Mouse (Mus musculus) forebrain, embryonic 16.5 days (tissue): ENCODE data around the gene Tmem269. TPM values are rescaled to one million over a fixed set of nuclear protein-coding genes. Genes with fewer than 3 reads are reported as not detected.

Experiments
- ATAC-seq: fragments of 200-750 bp; cut with Nextera tagmentation; 2 replicates; pipeline ENCODE4 v1.8.0; 2017; ENCODE audit warnings: mild to moderate bottlenecking, moderate library complexity
- H3K27ac ChIP-seq: fragments of 300-500 bp; sonication (generic); 2 replicates; pipeline ENCODE4 v1.5.1; 2014; ENCODE audit warnings: low read length, control low read depth
- H3K27me3 ChIP-seq: fragments of 300-500 bp; sonication (generic); replicated peaks from 2 replicates; pipeline ENCODE4 v1.6.1; 2014; ENCODE audit warnings: low read length; ENCODE audit not compliant: control insufficient read depth, insufficient read depth
- H3K36me3 ChIP-seq: fragments of 300-500 bp; sonication (generic); 2 replicates; pipeline ENCODE4 v1.6.1; 2014; ENCODE audit not compliant: control insufficient read depth, insufficient read depth
- H3K4me1 ChIP-seq: fragments of 300-500 bp; sonication (generic); replicated peaks from 2 replicates; pipeline ENCODE4 v1.6.1; 2014; ENCODE audit warnings: low read length; ENCODE audit not compliant: control insufficient read depth, insufficient read depth
- H3K4me2 ChIP-seq: fragments of 300-500 bp; sonication (generic); 2 replicates; pipeline ENCODE4 v1.6.1; 2014; ENCODE audit warnings: mild to moderate bottlenecking, low read length, control low read depth
- H3K4me3 ChIP-seq: fragments of 300-500 bp; sonication (generic); replicated peaks from 2 replicates; pipeline ENCODE4 v1.5.1; 2014; ENCODE audit warnings: mild to moderate bottlenecking, low read length, control low read depth
- H3K9ac ChIP-seq: fragments of 300-500 bp; sonication (generic); replicated peaks from 2 replicates; pipeline ENCODE4 v1.6.1; 2014; ENCODE audit warnings: low read depth, low read length, control low read depth
- H3K9me3 ChIP-seq: fragments of 300-500 bp; sonication (generic); 2 replicates; pipeline ENCODE4 v1.6.1; 2016; ENCODE audit warnings: low read length; ENCODE audit not compliant: control insufficient read depth
- WGBS: fragments of 180-500 bp; shearing (Covaris S2); extraction: QIAGEN DNeasy Blood & Tissue Kit; methylation state at CpG from one replicate; pipeline ENCODE4 v1.1.7; 2014; 5-methylcytosine and 5-hydroxymethylcytosine counted together
- polyA plus RNA-seq: library from polyadenylated mRNA; unstranded; fragments of >200 nt; fragmentation: Nextera tagmentation; extraction: Ambion mirVana; gene quantifications from 2 replicates; pipeline ENCODE4 v1.2.1, GENCODE M21; 2015

Gene Tmem269
- polyA plus RNA-seq: 0.39 and 0.49 TPM in 2 replicates

DNA sequence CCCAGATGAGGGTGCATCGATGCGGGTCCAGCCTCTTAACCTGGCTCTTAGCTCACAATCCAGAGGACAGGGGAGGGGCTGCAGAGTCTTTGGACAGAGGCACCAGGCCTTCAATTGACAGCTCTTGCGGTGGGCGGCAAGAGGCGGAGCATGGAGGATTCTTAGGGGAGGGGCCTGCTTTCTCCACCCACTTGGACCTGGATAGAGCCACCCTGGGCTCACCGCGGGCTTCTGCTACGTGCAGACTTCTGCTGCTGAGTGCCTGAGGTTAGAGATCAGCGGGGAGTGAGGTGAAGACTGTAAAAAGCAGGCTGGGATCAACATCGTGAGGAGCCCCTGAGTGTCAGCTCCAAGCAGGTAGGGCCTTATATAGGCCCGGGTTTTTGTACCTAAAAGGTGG is at the start of gene Tmem269:
Gene Tmem269 (minus strand): TSS at position 49 of the 400 bp plus-strand sequence.
- Histone ChIP-seq H3K27ac (no peak within 1 kb of the TSS), H3K4me2 (no peak within 1 kb of the TSS), H3K4me3 (no peak within 1 kb of the TSS), H3K9ac (no peak within 1 kb of the TSS), H3K27me3 (no peaks in the 10 kb centered on the region), H3K4me1 (no peaks in the 10 kb centered on the region), H3K9me3 (no peaks in the 10 kb centered on the region), H3K36me3 (no peaks in the 10 kb centered on the region)
- 9% methylated on average over 11 of the region's 11 CpGs for WGBS
- ATAC-seq: no peak; the same call in 1 of the 2 replicates

DNA sequence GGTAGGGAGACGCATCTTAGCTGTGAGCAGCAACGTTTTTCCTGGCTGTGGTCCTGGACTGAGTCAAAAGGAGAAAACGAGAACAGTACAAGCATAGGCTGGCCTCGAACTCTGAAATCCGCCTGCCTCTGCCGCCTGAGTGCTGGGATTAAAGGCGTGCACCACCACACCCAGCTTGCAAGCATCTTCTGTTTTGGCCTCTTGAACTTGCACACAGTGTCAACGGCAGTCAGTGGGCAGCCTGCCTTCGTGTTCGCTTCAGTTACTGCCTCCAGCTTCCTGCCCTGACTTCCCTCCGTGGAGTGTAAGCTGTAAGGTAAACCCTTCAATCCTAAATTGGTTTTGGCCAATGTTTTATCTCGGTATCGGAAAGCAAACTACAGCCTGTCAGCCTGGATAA is 48.6 kb upstream of the Tmem269 start:
- H3K27ac ChIP-seq: no peak overlapping the region
- no peak overlapping the region for H3K4me2 ChIP-seq
- no peak overlapping the region for H3K4me3 ChIP-seq
- no peak for ATAC-seq
- H3K27me3 ChIP-seq: no peaks in the 10 kb centered on the region
- H3K9me3 ChIP-seq: no peaks in the 10 kb centered on the region
- WGBS: 81% methylated on average over 13 of the region's 13 CpGs
- H3K4me1 ChIP-seq: no peaks in the 10 kb centered on the region
- peaks cover 10% of the 10 kb centered on the region for H3K36me3 ChIP-seq
- no peak overlapping the region for H3K9ac ChIP-seq

DNA sequence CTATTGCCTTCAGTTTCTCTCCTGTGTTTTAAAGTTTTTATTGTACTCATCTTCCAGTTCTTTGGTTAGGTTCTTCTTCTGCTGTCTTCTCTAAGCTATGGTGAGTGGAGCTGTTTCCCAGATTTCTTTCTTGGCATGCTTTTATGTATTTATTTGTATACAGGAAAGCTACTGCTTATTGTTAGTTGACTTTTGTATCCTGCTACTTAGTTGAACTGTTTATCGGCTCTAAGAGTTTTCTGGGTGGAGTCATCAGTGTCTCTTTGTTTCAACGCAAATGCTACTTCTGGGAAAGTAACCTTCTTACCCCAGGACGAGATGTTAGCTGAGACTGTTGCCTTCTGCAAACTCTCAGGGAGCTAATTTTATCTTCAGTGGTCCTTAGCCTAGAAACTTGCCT is 45.4 kb upstream of the Tmem269 start:
- Histone ChIP-seq H3K36me3 (no peaks in the 10 kb centered on the region; the same call in 1 of the 2 replicates), H3K4me1 (no peaks in the 10 kb centered on the region), H3K27ac (no peak overlapping the region), H3K9ac (no peak overlapping the region), H3K4me2 (no peak overlapping the region), H3K4me3 (no peak overlapping the region), H3K9me3 (no peaks in the 10 kb centered on the region), H3K27me3 (no peaks in the 10 kb centered on the region)
- 80% methylated on average over 3 of the region's 3 CpGs for WGBS
- ATAC-seq: no peak

DNA sequence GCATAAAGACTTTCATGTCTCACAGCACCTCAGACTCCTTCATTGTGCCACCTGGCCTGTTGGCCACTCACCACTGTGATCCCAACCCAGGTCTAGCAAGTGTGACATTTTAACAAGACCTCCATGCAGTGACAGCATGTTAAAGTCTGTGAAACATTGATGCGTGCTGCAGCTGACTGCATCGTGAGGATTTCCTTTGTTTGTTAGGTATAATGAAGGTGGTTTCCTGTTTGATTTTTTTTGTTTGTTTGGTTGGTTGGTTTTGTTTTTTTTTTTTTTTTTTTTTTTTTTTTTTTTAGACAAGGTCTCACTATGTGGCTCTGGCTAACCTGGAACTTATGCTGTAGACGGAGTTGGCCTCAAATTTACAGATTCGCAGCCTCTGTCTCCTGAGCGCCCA is 44.5 kb upstream of the Tmem269 start:
- H3K4me2 ChIP-seq: no peak overlapping the region
- no peak overlapping the region for H3K27ac ChIP-seq
- no peaks in the 10 kb centered on the region for H3K9me3 ChIP-seq
- H3K9ac ChIP-seq: no peak overlapping the region
- H3K4me1 ChIP-seq: no peaks in the 10 kb centered on the region
- WGBS: 95% methylated on average over 5 of the region's 5 CpGs
- H3K27me3 ChIP-seq: no peaks in the 10 kb centered on the region
- ATAC-seq: no peak
- no peak overlapping the region for H3K4me3 ChIP-seq
- no peaks in the 10 kb centered on the region for H3K36me3 ChIP-seq

DNA sequence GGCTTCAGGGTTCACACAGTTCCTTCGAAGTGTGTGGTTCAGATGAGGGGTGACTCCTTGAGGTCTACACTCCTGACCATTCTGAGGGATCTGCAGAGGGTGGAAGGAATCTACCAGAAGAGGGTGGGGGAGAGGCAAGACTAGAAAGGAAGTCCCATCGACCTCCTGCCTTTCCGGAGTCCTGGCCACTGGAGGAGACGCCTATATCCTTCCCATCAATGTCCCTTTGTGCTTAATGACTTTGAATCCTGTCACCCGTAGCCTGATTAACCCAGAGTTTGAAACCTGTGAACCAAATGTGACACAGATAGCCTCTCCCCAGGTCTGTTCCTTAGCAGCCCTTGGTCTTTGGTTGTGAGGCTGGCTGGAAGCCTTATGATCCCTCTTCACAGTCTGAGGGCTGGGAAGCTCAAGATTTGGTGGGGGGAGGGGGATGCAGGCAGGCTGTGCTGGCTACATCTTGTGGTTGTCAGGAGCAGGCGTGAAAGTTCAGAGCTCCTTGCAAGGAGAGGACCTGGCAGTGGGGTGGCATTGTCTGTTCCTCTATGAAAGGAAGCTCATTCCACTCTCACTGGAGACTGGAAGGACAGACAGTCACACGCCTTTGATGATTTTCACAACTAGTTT is 43.2 kb upstream of the Tmem269 start:
- ATAC-seq: no peak
- Histone ChIP-seq H3K27me3 (no peaks in the 10 kb centered on the region), H3K4me1 (no peaks in the 10 kb centered on the region), H3K4me3 (no peak overlapping the region), H3K9ac (no peak overlapping the region), H3K9me3 (no peaks in the 10 kb centered on the region), H3K36me3 (no peaks in the 10 kb centered on the region), H3K4me2 (no peak overlapping the region), H3K27ac (no peak overlapping the region)
- WGBS: 68% methylated on average over 7 of the region's 7 CpGs

DNA sequence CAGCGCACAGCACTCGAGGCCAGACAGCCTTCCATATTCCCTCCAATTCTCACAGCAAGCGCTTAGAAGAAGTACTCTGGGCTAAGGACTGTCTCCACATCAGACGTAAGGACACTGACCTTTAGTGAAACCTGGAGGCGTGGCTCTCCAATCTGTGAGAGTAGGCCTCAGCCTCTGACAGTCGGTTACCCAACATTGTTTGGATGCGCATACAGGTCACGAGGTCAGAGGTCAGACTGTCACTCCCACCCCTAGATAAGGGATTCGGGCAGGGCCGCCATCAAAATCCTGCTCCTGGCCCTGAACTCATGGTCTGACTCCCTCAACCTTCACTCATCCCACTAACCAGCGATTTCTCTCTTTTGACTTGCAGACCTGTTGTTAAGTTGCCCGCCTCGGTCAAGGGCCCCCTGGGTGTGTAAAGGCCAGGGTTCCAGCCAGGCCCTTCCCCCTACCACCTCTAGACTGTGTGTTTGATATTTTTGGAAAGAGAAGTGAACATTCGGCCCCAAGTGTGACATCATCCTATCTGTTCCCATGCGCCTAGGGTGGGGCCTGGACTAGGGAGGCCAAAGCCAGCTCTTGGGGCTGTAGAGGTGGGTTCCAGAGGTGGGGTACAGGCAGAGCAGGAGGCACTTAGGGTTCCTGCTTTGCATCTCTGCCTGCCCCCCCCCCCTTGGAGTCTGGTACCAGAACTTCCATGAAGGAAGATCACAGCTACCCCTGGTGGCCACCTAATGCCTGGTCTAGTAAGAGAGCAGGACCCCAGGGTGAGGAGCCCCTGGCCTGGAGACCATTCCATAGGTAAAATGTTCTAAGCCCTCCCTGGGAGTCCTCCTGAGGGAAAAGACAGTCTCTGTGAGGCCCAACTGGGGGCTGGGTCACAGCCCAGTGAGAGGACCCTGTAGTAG is 41.6 kb upstream of the Tmem269 start:
- WGBS: 84% methylated on average over 15 of the region's 15 CpGs
- H3K4me2 ChIP-seq: no peak overlapping the region
- H3K27ac ChIP-seq: no peak overlapping the region
- H3K27me3 ChIP-seq: no peaks in the 10 kb centered on the region
- H3K4me1 ChIP-seq: peaks cover 6% of the 10 kb centered on the region
- H3K9ac ChIP-seq: no peak overlapping the region
- H3K36me3 ChIP-seq: no peaks in the 10 kb centered on the region
- H3K9me3 ChIP-seq: no peaks in the 10 kb centered on the region
- 0 out of 2 replicates have a peak, but pooled peaks have one; percentile 9 for ATAC-seq
- no peak overlapping the region for H3K4me3 ChIP-seq

DNA sequence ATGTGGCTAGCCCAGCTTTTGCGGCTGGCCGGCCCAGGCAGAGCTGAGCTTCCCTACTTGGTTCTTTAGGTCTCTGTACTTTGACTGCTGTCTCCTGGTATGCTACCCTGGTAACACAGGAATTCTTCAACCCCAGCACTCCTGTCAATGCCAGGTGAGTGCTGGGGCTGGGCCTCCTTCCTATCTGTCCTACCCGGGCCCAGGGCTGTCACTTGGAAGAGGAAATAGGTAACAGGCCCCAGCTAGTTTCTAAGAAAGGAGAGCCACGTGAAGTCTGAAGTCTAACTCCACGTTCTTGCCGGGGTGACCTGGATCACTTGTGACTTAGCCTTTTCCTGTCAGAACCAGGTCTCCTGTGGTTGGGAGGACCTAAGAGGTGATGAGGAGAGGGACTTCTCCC is 39.1 kb upstream of the Tmem269 start:
- H3K9ac ChIP-seq: no peak overlapping the region
- peaks cover 17% of the 10 kb centered on the region for H3K4me1 ChIP-seq
- H3K4me2 ChIP-seq: no peak overlapping the region
- H3K27ac ChIP-seq: no peak overlapping the region
- no peaks in the 10 kb centered on the region for H3K36me3 ChIP-seq
- ATAC-seq: no peak
- no peak overlapping the region for H3K4me3 ChIP-seq
- no peaks in the 10 kb centered on the region for H3K27me3 ChIP-seq
- H3K9me3 ChIP-seq: no peaks in the 10 kb centered on the region
- WGBS: 82% methylated on average over 6 of the region's 6 CpGs

DNA sequence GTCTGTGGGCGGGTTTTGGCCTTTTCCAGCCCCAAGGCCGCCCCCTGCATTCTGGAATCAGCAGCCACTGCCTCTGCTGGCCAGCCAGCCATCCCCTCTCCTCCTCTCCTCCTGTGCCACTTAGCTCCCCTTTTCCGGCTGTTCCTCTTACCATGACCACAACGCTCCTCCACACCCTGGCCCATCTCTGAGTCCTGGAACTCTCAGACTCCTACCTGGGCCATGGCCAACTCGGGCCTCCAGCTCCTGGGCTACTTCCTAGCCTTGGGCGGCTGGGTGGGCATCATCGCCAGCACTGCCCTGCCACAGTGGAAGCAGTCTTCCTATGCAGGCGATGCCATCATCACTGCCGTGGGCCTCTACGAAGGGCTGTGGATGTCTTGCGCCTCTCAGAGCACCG is 37.3 kb upstream of the Tmem269 start, which contains the start of gene Cldn19:
Gene Cldn19 (plus strand): TSS at position 64 of the 400 bp plus-strand sequence.
- Histone ChIP-seq H3K36me3 (no peaks in the 10 kb centered on the region), H3K4me1 (peaks cover 17% of the 10 kb centered on the region), H3K9me3 (no peaks in the 10 kb centered on the region), H3K27me3 (no peaks in the 10 kb centered on the region), H3K27ac (peak within 1 kb of the TSS; percentile 48; the same call in 1 of the 2 replicates), H3K4me2 (no peak within 1 kb of the TSS), H3K9ac (peak within 1 kb of the TSS; percentile 27; the same call in 1 of the 2 replicates), H3K4me3 (no peak within 1 kb of the TSS)
- no peak for ATAC-seq
- WGBS: 67% methylated on average over 12 of the region's 12 CpGs

DNA sequence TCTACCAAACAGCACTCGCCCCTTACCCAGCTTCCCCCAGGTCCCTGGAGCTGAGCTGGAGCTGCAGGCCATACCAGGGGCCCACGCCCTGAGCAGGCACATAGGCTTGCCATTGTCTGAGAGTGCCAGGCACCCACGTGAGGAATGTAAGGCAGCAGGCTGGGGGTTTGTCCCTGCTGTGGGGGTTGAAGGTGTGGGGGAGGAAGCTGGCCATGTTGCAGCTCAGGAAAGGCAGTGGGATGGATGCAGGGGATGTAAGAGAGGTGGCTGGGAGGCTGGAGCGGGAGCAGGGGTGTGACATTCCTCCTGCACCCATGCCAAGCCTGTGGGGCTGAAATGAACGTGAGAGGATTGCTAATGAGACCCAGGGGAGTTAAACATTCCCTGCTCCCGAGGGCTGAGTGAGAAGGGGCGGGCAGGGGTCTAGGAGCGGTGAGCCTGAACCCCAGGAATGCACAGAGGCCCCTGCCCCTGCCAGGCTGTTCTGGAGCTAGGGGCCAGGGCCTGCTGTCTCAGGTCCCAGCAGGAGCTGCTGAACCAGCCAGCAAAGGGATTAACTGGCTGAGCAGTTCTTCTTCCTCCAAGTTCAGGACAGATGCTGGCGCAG is 36.1 kb upstream of the Tmem269 start:
- ATAC-seq: peak; percentile 79
- 9% methylated on average over 9 of the region's 9 CpGs for WGBS
- Histone ChIP-seq H3K27ac (peak overlapping the region; percentile 48; the same call in 1 of the 2 replicates), H3K9ac (0 out of 2 replicates have a peak overlapping the region, but pooled peaks have one; percentile 27), H3K36me3 (no peaks in the 10 kb centered on the region), H3K27me3 (no peaks in the 10 kb centered on the region), H3K9me3 (no peaks in the 10 kb centered on the region), H3K4me1 (peaks cover 17% of the 10 kb centered on the region), H3K4me3 (no peak overlapping the region), H3K4me2 (no peak overlapping the region)
